Comparison of ENCODE assay signal across 23 mouse cellular contexts in the genomic region with DNA sequence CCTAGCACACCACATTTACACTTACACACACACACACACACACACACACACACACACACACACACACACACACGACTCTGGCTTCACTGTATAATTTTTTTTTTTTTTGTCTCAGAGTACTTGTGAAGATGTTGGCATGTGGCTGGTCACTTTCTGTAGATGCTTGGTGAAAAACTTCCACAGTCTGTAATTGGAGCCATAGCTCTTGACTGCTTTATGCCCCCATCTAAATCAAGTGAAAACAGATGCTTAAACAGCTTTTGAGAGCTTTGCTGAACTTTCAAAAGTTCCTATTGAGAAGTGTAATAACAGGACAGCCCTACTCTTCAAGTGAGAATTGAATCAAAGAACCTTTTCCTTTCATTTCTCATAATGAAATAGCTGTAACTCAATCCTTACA.
DNase-seq lines count a peak whose midpoint lies in the region; ATAC-seq and TF ChIP-seq lines count a peak whose summit lies in the region.
"Had no signal": no experiment of that assay in that cellular context is flagged by ENCODE, and none has a peak within 500 bp of the region (broad histone marks: within the 10 kb centered on the region; RNA-seq: fewer than 3 reads in every experiment).

No protein-coding gene starts in this region.

- H3K4me1 ChIP-seq in limb, embryonic 14.5 days (ENCODE audit: control insufficient read depth, insufficient read depth, low read length) = no peaks in the 10 kb centered on the region
- no peaks in the 10 kb centered on the region for H3K4me1 ChIP-seq in midbrain, postnatal 0 days (ENCODE audit: insufficient read depth, low read length)
- H3K4me1 ChIP-seq: forebrain, embryonic 13.5 days; heart, embryonic 13.5 days; hindbrain, embryonic 12.5 days had no signal

- no peak overlapping the region for H3K4me3 ChIP-seq in limb, embryonic 14.5 days (replicated peaks; ENCODE audit: low read length)
- H3K4me3 ChIP-seq in midbrain, postnatal 0 days (ENCODE audit: low read depth, low read length) = no peak overlapping the region
- H3K4me3 ChIP-seq: forebrain, embryonic 13.5 days; gastrocnemius, adult 2 months; heart, embryonic 13.5 days; hindbrain, embryonic 12.5 days had no signal

- no peak for TF ChIP-seq POLR2A in limb, embryonic 14.5 days (IDR thresholded peaks at IDR 0.05; ENCODE audit: borderline replicate concordance, extremely low read depth, insufficient read depth, insufficient read length)

- no peak overlapping the region for H3K27ac ChIP-seq in limb, embryonic 14.5 days (replicated peaks; ENCODE audit: low read depth, low read length)
- no peak overlapping the region for H3K27ac ChIP-seq in midbrain, postnatal 0 days (ENCODE audit: low read depth, low read length)
- H3K27ac ChIP-seq: forebrain, embryonic 13.5 days; gastrocnemius, adult 2 months; heart, embryonic 13.5 days; hindbrain, embryonic 12.5 days had no signal

- H3K9me3 ChIP-seq in limb, embryonic 14.5 days (ENCODE audit: control insufficient read depth, low read length) = no peaks in the 10 kb centered on the region
- no peaks in the 10 kb centered on the region for H3K9me3 ChIP-seq in midbrain, postnatal 0 days (ENCODE audit: low read length)
- H3K9me3 ChIP-seq: forebrain, embryonic 13.5 days; heart, embryonic 13.5 days; hindbrain, embryonic 12.5 days had no signal

- peak; percentile 32 for DNase-seq in embryo, embryonic 11 days
- DNase-seq in embryo, embryonic 9.5 days (ENCODE audit: extremely low spot score) = no peak
- DNase-seq in NIH3T3 (ENCODE audit: low read depth) = peak; percentile 15
- DNase-seq in forelimb bud, embryonic 11.5 days (ENCODE audit: low read depth, low spot score) = peak; percentile 55
- DNase-seq in limb, embryonic 14.5 days (ENCODE audit: low spot score) = peak; percentile 29
- no peak for DNase-seq in heart, postnatal 14 days
- no peak for DNase-seq in midbrain, postnatal 0 days (ENCODE audit: low spot score)
- DNase-seq: adrenal gland, adult 2 months; adrenal gland, postnatal 25 days; cerebellum, adult 18-20 months; cerebellum, adult 9-11 months; cerebellum, postnatal 36 days; forebrain, postnatal 0 days; gastrocnemius, adult 2 months; gastrocnemius, postnatal 25 days; heart, postnatal 4 days had no signal

- peak; percentile 55; the same call in 1 of the 2 replicates for ATAC-seq in limb, embryonic 14.5 days (ENCODE audit: low FRiP score, low read depth)
- no peak for ATAC-seq in midbrain, postnatal 0 days (ENCODE audit: low FRiP score)
- ATAC-seq: activated CD4-positive, CD25-positive, alpha-beta regulatory T cell, adult 4 months; forebrain, embryonic 13.5 days; forebrain, postnatal 0 days; hindbrain, embryonic 16.5 days; inflammation-experienced regulatory T-cells, adult 6 months; Patski had no signal

- no peak for TF ChIP-seq CTCF in midbrain, postnatal 0 days (IDR thresholded peaks at IDR 0.05)

- no peaks in the 10 kb centered on the region for H3K27me3 ChIP-seq in limb, embryonic 14.5 days (ENCODE audit: control insufficient read depth, insufficient read depth, low read length)
- H3K27me3 ChIP-seq in midbrain, postnatal 0 days (ENCODE audit: insufficient read depth, low read length) = no peaks in the 10 kb centered on the region
- H3K27me3 ChIP-seq: forebrain, embryonic 13.5 days; heart, embryonic 13.5 days; hindbrain, embryonic 12.5 days had no signal

- H3K9ac ChIP-seq in limb, embryonic 14.5 days (ENCODE audit: low read depth, low read length, severe bottlenecking) = no peak overlapping the region
- H3K9ac ChIP-seq in midbrain, postnatal 0 days (replicated peaks; ENCODE audit: low read length, poor library complexity, severe bottlenecking) = no peak overlapping the region
- H3K9ac ChIP-seq: forebrain, embryonic 13.5 days; forebrain, postnatal 0 days; heart, embryonic 13.5 days; hindbrain, embryonic 12.5 days had no signal

- intact Hi-C loops in heart, postnatal 14 days (cut with DNase I) = no loop called here

- no peaks in the 10 kb centered on the region for H3K36me3 ChIP-seq in limb, embryonic 14.5 days (ENCODE audit: control insufficient read depth, insufficient read depth, low read length)
- no peaks in the 10 kb centered on the region for H3K36me3 ChIP-seq in midbrain, postnatal 0 days (ENCODE audit: insufficient read depth, low read length)
- H3K36me3 ChIP-seq: heart, embryonic 13.5 days; hindbrain, embryonic 12.5 days had no signal

- H3K4me2 ChIP-seq in limb, embryonic 14.5 days (replicated peaks; ENCODE audit: low read depth, low read length, severe bottlenecking) = no peak overlapping the region
- H3K4me2 ChIP-seq in midbrain, postnatal 0 days (ENCODE audit: low read depth, low read length, poor library complexity, severe bottlenecking) = no peak overlapping the region
- H3K4me2 ChIP-seq: forebrain, embryonic 13.5 days; heart, embryonic 13.5 days; hindbrain, embryonic 12.5 days had no signal

- WGBS in limb, embryonic 14.5 days = 0% methylated on average over 1 of the region's 1 CpGs
- no CpG with 5 or more reads among the region's 1 CpGs for WGBS in midbrain, postnatal 0 days

Comparison
In these comparisons a context has a peak if more than half of its experiments do, and no peak if none do; other contexts are left out.
1. DNase-seq: peak in embryo, embryonic 11 days (single experiment), NIH3T3 (single experiment), forelimb bud, embryonic 11.5 days (single experiment) and limb, embryonic 14.5 days (single experiment); none in embryo, embryonic 9.5 days (single experiment), heart, postnatal 14 days (0 of 2) and midbrain, postnatal 0 days (single experiment).